Mouse (Mus musculus): ENCODE results near the gene Ppm1l. TPM values are rescaled to one million over a fixed set of nuclear protein-coding genes. Genes with fewer than 3 reads are reported as not detected.
"Not testable (repeated sequence)": the region's sequence is repeated elsewhere in the genome, so short reads cannot be mapped to it uniquely, and the experiment has no call there.

The Ppm1l gene
- polyA plus RNA-seq, 1 experiment from 2014 or later, result 5.6 TPM

DNA sequence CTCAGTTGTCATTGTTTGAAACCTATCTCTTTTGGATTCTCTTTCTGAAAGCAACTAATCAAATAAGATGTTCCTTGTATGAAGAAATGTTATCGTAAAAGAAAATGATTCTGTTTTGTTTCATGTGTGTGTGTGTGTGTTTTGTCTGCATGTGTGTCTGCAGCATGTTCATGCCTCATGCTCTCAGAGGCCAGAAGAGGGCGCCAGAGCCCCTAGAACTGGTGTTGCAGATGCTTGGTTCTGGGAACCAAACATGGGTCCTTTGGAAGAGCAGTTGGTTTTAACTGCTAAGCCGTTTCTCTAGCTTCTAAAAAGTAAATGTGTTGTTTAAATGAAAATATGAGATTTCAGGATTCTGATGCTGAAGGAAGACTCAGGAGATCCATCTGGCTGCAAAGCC is 56.1 kb downstream of the Ppm1l start:
- H3K36me3 ChIP-seq (ENCODE audit: control insufficient read depth, insufficient read depth, low read length), result no peaks in the 10 kb centered on the region
- H3K27ac ChIP-seq (ENCODE audit: low read depth, low read length), result no peak overlapping the region
- H3K4me2 ChIP-seq, result no peak overlapping the region
- no peaks in the 10 kb centered on the region for H3K9me3 ChIP-seq (replicated peaks; ENCODE audit: control insufficient read depth, low read length)
- no peak overlapping the region for H3K9ac ChIP-seq (ENCODE audit: low read depth, low read length)
- no peak overlapping the region for H3K4me3 ChIP-seq (ENCODE audit: low read depth, low read length)
- H3K27me3 ChIP-seq (ENCODE audit: control insufficient read depth, insufficient read depth, low read length), result no peaks in the 10 kb centered on the region
- 70% methylated on average over 3 of the region's 3 CpGs for WGBS (ENCODE audit: insufficient replicate concordance)
- no peaks in the 10 kb centered on the region for H3K4me1 ChIP-seq (ENCODE audit: control insufficient read depth, insufficient read depth, low read length)
- ATAC-seq (replicated peaks; ENCODE audit: insufficient number of reproducible peaks, low FRiP score, low TSS enrichment), result no peak

DNA sequence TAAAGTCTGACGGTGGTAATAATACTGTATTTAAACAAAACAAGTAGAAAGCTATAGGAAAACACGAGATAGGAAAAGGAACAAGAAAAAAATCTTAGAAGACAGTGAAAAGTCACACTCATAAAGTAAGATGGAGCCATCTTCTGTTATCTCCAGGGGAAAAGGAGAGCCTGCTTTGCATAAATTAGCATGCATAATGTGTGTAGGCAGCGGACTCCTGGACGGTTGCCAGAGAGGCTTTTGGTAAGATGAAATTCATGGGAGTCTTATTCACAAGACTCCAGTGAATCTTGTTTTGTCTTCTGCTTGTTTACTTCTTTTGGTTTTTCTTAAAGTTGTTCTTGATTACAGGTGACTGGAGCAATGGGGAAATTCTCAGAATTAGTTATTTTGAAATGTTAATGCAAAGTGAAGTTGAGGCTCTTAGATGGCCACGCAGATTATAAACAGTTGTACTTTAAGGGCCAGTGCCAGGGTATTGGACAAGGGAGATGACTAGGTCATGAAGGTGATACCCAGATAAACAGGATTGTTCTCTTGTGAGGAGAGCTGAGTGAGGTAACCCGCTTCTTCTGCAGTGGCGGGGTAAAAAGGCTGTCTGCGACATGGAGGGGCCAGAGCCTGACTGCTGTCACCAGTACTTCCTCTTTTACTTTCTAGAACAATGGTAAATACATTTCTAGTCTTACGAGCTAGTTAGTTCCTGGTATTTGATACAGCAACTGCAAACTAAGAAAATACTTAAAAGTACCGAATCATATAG is 57.1 kb downstream of the Ppm1l start:
- no peak overlapping the region for H3K9ac ChIP-seq (ENCODE audit: low read depth, low read length)
- no peaks in the 10 kb centered on the region for H3K4me1 ChIP-seq (ENCODE audit: control insufficient read depth, insufficient read depth, low read length)
- no peak overlapping the region for H3K27ac ChIP-seq (ENCODE audit: low read depth, low read length)
- H3K4me3 ChIP-seq (ENCODE audit: low read depth, low read length), result no peak overlapping the region
- 77% methylated on average over 10 of the region's 10 CpGs for WGBS (ENCODE audit: insufficient replicate concordance)
- no peak overlapping the region for H3K4me2 ChIP-seq
- H3K9me3 ChIP-seq (replicated peaks; ENCODE audit: control insufficient read depth, low read length), result no peaks in the 10 kb centered on the region
- no peak for ATAC-seq (replicated peaks; ENCODE audit: insufficient number of reproducible peaks, low FRiP score, low TSS enrichment)
- H3K36me3 ChIP-seq (ENCODE audit: control insufficient read depth, insufficient read depth, low read length), result no peaks in the 10 kb centered on the region
- no peaks in the 10 kb centered on the region for H3K27me3 ChIP-seq (ENCODE audit: control insufficient read depth, insufficient read depth, low read length)

DNA sequence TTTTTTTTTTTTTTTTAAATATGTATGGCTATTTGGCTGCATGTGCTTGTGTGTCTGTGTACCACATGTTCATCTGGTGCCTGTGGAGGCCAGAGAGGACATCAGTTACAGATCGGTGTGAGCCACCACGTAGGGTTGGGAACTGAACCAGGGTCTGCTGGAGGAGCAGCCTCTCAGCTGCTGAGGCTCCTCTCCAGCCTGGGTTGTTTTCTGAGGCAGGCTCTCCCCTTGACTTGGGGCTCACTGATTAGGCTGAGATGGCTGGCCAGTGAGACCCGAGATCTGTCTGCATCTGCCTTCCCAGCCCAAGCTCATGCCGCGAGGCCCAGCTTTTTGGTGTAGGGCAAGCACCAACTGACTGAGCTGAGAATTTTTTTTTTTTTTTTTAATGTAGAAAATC is 57.9 kb downstream of the Ppm1l start:
- Histone ChIP-seq H3K4me1 (ENCODE audit: control insufficient read depth, insufficient read depth, low read length) (no peaks in the 10 kb centered on the region), H3K36me3 (ENCODE audit: control insufficient read depth, insufficient read depth, low read length) (no peaks in the 10 kb centered on the region), H3K27me3 (ENCODE audit: control insufficient read depth, insufficient read depth, low read length) (no peaks in the 10 kb centered on the region), H3K27ac (ENCODE audit: low read depth, low read length) (no peak overlapping the region), H3K4me3 (ENCODE audit: low read depth, low read length) (no peak overlapping the region), H3K9ac (ENCODE audit: low read depth, low read length) (no peak overlapping the region), H3K4me2 (no peak overlapping the region), H3K9me3 (replicated peaks; ENCODE audit: control insufficient read depth, low read length) (no peaks in the 10 kb centered on the region)
- WGBS (ENCODE audit: insufficient replicate concordance), result 81% methylated on average over 5 of the region's 5 CpGs
- no peak for ATAC-seq (replicated peaks; ENCODE audit: insufficient number of reproducible peaks, low FRiP score, low TSS enrichment)

DNA sequence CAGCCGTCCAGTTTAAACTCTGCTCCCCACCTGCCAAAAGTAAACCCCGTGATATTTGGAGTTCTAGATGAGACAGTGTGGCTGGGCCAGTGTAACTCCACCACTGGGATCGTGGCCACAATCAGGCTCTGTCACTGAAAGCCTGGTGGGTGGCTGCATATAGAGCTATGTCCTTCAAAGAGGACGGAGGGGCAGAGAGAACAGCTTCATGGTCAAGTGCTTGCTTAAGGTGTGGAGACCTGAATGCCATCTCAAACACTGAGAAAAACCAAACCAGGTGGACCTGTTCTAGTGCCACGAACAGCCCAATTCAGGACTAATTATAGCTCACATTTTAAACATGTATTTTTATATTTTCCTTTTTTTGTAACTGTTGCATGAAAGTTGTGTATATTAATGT is 58.3 kb downstream of the Ppm1l start:
- Histone ChIP-seq H3K9me3 (replicated peaks; ENCODE audit: control insufficient read depth, low read length) (no peaks in the 10 kb centered on the region), H3K27ac (ENCODE audit: low read depth, low read length) (no peak overlapping the region), H3K4me2 (no peak overlapping the region), H3K4me3 (ENCODE audit: low read depth, low read length) (no peak overlapping the region), H3K36me3 (ENCODE audit: control insufficient read depth, insufficient read depth, low read length) (no peaks in the 10 kb centered on the region), H3K9ac (ENCODE audit: low read depth, low read length) (no peak overlapping the region), H3K27me3 (ENCODE audit: control insufficient read depth, insufficient read depth, low read length) (no peaks in the 10 kb centered on the region), H3K4me1 (ENCODE audit: control insufficient read depth, insufficient read depth, low read length) (no peaks in the 10 kb centered on the region)
- ATAC-seq (replicated peaks; ENCODE audit: insufficient number of reproducible peaks, low FRiP score, low TSS enrichment), result no peak
- 72% methylated on average over 5 of the region's 5 CpGs for WGBS (ENCODE audit: insufficient replicate concordance)

DNA sequence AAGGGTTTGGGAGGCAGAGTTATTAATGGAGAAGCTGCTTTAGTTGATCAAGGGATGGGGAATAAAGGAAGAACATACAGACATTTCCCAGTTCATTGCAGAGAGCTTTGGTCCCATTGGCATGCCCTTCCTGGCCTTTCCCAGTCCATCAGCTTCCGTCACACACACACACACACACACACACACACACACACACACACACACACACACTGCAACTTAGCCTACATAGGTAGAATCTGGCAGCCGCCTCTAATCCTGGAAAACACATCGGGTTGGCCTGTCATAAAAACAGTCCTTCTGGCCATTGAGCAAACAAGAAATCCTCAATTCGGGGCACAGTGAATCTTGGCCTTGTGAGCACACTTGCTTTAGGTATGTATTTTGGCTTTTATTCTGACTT is 64.6 kb downstream of the Ppm1l start:
- Histone ChIP-seq H3K4me3 (ENCODE audit: low read depth, low read length) (no peak overlapping the region), H3K9ac (ENCODE audit: low read depth, low read length) (no peak overlapping the region), H3K27me3 (ENCODE audit: control insufficient read depth, insufficient read depth, low read length) (no peaks in the 10 kb centered on the region), H3K36me3 (ENCODE audit: control insufficient read depth, insufficient read depth, low read length) (no peaks in the 10 kb centered on the region), H3K4me2 (no peak overlapping the region), H3K4me1 (ENCODE audit: control insufficient read depth, insufficient read depth, low read length) (no peaks in the 10 kb centered on the region), H3K9me3 (replicated peaks; ENCODE audit: control insufficient read depth, low read length) (no peaks in the 10 kb centered on the region), H3K27ac (ENCODE audit: low read depth, low read length) (no peak overlapping the region)
- ATAC-seq (replicated peaks; ENCODE audit: insufficient number of reproducible peaks, low FRiP score, low TSS enrichment), result no peak
- WGBS (ENCODE audit: insufficient replicate concordance), result 84% methylated on average over 4 of the region's 4 CpGs

DNA sequence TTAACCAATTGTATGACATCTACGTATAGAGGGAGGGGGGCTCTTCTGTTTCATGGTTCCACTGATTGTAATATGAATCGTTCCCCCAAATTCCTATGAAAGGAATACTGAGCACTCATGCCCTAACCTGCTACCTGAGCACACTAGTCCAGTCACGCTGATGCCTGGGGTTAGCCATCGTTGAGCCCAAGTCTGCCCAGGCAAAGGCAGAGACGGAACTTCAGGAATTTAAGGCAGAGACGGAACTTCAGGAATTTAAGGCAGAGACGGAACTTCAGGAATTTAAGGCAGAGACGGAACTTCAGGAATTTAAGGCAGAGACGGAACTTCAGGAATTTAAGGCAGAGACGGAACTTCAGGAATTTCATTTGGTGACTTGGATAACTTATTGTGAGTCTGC is 75.2 kb downstream of the Ppm1l start:
- 56% methylated on average over 10 of the region's 10 CpGs for WGBS (ENCODE audit: insufficient replicate concordance)
- H3K4me3 ChIP-seq (ENCODE audit: low read depth, low read length); H3K27ac ChIP-seq (ENCODE audit: low read depth, low read length); H3K4me1 ChIP-seq (ENCODE audit: control insufficient read depth, insufficient read depth, low read length); H3K9ac ChIP-seq (ENCODE audit: low read depth, low read length); H3K4me2 ChIP-seq; H3K9me3 ChIP-seq (replicated peaks; ENCODE audit: control insufficient read depth, low read length); ATAC-seq (replicated peaks; ENCODE audit: insufficient number of reproducible peaks, low FRiP score, low TSS enrichment); H3K36me3 ChIP-seq (ENCODE audit: control insufficient read depth, insufficient read depth, low read length); H3K27me3 ChIP-seq (ENCODE audit: control insufficient read depth, insufficient read depth, low read length): not testable (repeated sequence)

- no peak overlapping the region for H3K9ac ChIP-seq (ENCODE audit: low read depth, low read length)
- no peaks in the 10 kb centered on the region for H3K27me3 ChIP-seq (ENCODE audit: control insufficient read depth, insufficient read depth, low read length)
- ATAC-seq (replicated peaks; ENCODE audit: insufficient number of reproducible peaks, low FRiP score, low TSS enrichment), result no peak
- no peak overlapping the region for H3K4me3 ChIP-seq (ENCODE audit: low read depth, low read length)
- H3K27ac ChIP-seq (ENCODE audit: low read depth, low read length), result no peak overlapping the region
- H3K4me1 ChIP-seq (ENCODE audit: control insufficient read depth, insufficient read depth, low read length), result no peaks in the 10 kb centered on the region
- WGBS (ENCODE audit: insufficient replicate concordance), result 85% methylated on average over 5 of the region's 5 CpGs
- no peak overlapping the region for H3K4me2 ChIP-seq
- no peaks in the 10 kb centered on the region for H3K36me3 ChIP-seq (ENCODE audit: control insufficient read depth, insufficient read depth, low read length)
- H3K9me3 ChIP-seq (replicated peaks; ENCODE audit: control insufficient read depth, low read length), result no peaks in the 10 kb centered on the region
These were observed 75.6 kb downstream of the Ppm1l start for GRCm38 (mm10) chr3:69392298-69392697.

DNA sequence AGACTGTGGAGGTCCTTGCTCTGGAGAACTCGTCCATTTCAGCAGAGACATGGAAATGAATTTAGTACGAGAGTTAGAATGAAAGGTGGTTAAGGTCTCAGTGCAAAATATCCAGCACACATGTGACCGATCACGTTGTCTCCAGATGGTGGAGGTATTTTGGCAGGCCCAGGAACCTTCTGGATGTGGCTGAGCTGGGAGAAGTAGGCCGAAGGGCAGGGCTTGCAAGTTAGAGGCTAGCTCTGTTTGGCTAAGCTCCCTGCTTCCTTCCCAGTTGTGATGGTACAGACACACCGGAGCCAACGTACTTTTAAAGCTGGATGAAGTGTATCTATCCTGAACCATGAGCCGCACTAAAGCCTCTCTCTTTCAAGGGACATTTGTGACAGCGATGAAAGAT is 76.4 kb downstream of the Ppm1l start:
- H3K9ac ChIP-seq (ENCODE audit: low read depth, low read length), result no peak overlapping the region
- H3K9me3 ChIP-seq (replicated peaks; ENCODE audit: control insufficient read depth, low read length), result no peaks in the 10 kb centered on the region
- no peak overlapping the region for H3K4me2 ChIP-seq
- no peak for ATAC-seq (replicated peaks; ENCODE audit: insufficient number of reproducible peaks, low FRiP score, low TSS enrichment)
- 85% methylated on average over 9 of the region's 9 CpGs for WGBS (ENCODE audit: insufficient replicate concordance)
- no peaks in the 10 kb centered on the region for H3K4me1 ChIP-seq (ENCODE audit: control insufficient read depth, insufficient read depth, low read length)
- no peak overlapping the region for H3K4me3 ChIP-seq (ENCODE audit: low read depth, low read length)
- H3K36me3 ChIP-seq (ENCODE audit: control insufficient read depth, insufficient read depth, low read length), result no peaks in the 10 kb centered on the region
- H3K27ac ChIP-seq (ENCODE audit: low read depth, low read length), result no peak overlapping the region
- H3K27me3 ChIP-seq (ENCODE audit: control insufficient read depth, insufficient read depth, low read length), result no peaks in the 10 kb centered on the region

- H3K4me3 ChIP-seq (ENCODE audit: low read depth, low read length), result no peak overlapping the region
- H3K27ac ChIP-seq (ENCODE audit: low read depth, low read length), result no peak overlapping the region
- no peaks in the 10 kb centered on the region for H3K36me3 ChIP-seq (ENCODE audit: control insufficient read depth, insufficient read depth, low read length)
- H3K27me3 ChIP-seq (ENCODE audit: control insufficient read depth, insufficient read depth, low read length), result no peaks in the 10 kb centered on the region
- no peak overlapping the region for H3K9ac ChIP-seq (ENCODE audit: low read depth, low read length)
- WGBS (ENCODE audit: insufficient replicate concordance), result 72% methylated on average over 3 of the region's 3 CpGs
- H3K4me2 ChIP-seq, result no peak overlapping the region
- no peaks in the 10 kb centered on the region for H3K9me3 ChIP-seq (replicated peaks; ENCODE audit: control insufficient read depth, low read length)
- no peak for ATAC-seq (replicated peaks; ENCODE audit: insufficient number of reproducible peaks, low FRiP score, low TSS enrichment)
- no peaks in the 10 kb centered on the region for H3K4me1 ChIP-seq (ENCODE audit: control insufficient read depth, insufficient read depth, low read length)
These were observed 77.3 kb downstream of the Ppm1l start for GRCm38 (mm10) chr3:69393991-69394390.
